Mouse (Mus musculus) cortical plate, adult 2 months (tissue): ENCODE results near the gene Olfr1163. TPM values are rescaled to one million over a fixed set of nuclear protein-coding genes. Genes with fewer than 3 reads are reported as not detected.
"Not testable (repeated sequence)": the region's sequence is repeated elsewhere in the genome, so short reads cannot be mapped to it uniquely, and the experiment has no call there.

ENCODE experiments used
- H3K27ac ChIP-seq: fragments of 200-500 bp; 2 replicates; pipeline ENCODE4 v1.5.1; 2012; ENCODE audit warnings: low read length, control low read depth, inconsistent platforms; ENCODE audit not compliant: insufficient read depth
- H3K4me1 ChIP-seq: fragments of 200-500 bp; 2 replicates; pipeline ENCODE4 v1.6.1; 2011; ENCODE audit warnings: low read length; ENCODE audit not compliant: control insufficient read depth, insufficient read depth
- H3K4me3 ChIP-seq: fragments of 200-500 bp; 2 replicates; pipeline ENCODE4 v1.5.1; 2011; ENCODE audit warnings: mild to moderate bottlenecking, low read length, control low read depth; ENCODE audit not compliant: insufficient read depth
- CTCF ChIP-seq: fragments of 200-500 bp; IDR thresholded peaks from 2 replicates; pipeline ENCODE4 v1.5.1; 2011; ENCODE audit warnings: mild to moderate bottlenecking, control low read depth, low read length; ENCODE audit not compliant: insufficient read depth; ENCODE audit errors: extremely low read depth
- POLR2A ChIP-seq: fragments of 200-500 bp; IDR thresholded peaks from 2 replicates; pipeline ENCODE4 v1.6.1; 2011; ENCODE audit warnings: mild to moderate bottlenecking, low read length, control low read depth; ENCODE audit not compliant: insufficient read depth; ENCODE audit errors: extremely low read depth
- polyA plus RNA-seq: library from polyadenylated mRNA; depleted of rRNA; stranded (reverse); fragments of >200 nt; gene quantifications from 2 replicates; pipeline ENCODE4 v1.2.3, GENCODE M21; 2012; rRNA removed

Gene Olfr1163
- not detected in 2 replicates for polyA plus RNA-seq

GRCm38 (mm10) chr2:88071730-88072129, at the start of gene Olfr1163:
Olfr1163 (minus strand) TSS chr2:88071830.
- no peak within 1 kb of the TSS for H3K4me3 ChIP-seq
- H3K27ac ChIP-seq = no peak within 1 kb of the TSS
- no peak for TF ChIP-seq POLR2A
- no peak for TF ChIP-seq CTCF
- H3K4me1 ChIP-seq = no peaks in the 10 kb centered on the region

DNA sequence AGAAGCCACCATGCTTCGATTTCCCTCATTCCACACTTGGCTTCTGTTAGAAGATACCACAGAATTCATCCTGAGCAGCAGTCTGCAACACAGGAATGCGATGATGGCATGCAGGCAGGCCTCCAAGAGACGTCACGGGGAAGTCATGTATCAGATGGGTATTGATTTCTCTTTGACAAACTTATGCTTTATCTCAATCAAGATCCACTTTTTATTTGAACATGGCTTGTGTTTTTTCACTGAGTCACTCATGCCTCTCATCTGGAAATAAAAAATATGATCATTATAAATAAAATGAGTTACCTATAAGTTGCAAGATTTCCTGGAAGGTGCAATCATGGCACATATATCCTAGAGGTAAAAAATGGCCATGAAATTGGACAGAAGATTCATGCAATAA, 22.2 kb upstream of the Olfr1163 start, which contains the start of gene Olfr1164:
Olfr1164 (minus strand) TSS at position 101 of the 400 bp plus-strand sequence.
- Histone ChIP-seq H3K4me1 (no peaks in the 10 kb centered on the region), H3K4me3 (no peak within 1 kb of the TSS), H3K27ac (no peak within 1 kb of the TSS)
- no peak for TF ChIP-seq CTCF
- no peak for TF ChIP-seq POLR2A

GRCm38 (mm10) chr2:88063587-88063986, 8.0 kb downstream of the Olfr1163 start:
- H3K27ac ChIP-seq = no peak overlapping the region
- no peaks in the 10 kb centered on the region for H3K4me1 ChIP-seq
- H3K4me3 ChIP-seq = no peak overlapping the region
- TF ChIP-seq POLR2A = no peak
- no peak for TF ChIP-seq CTCF

GRCm38 (mm10) chr2:88051029-88051428, 20.6 kb downstream of the Olfr1163 start, which contains the start of gene Olfr1162:
Olfr1162 (minus strand) TSS chr2:88051129.
- Histone ChIP-seq H3K4me3 (no peak within 1 kb of the TSS), H3K27ac (no peak within 1 kb of the TSS), H3K4me1 (no peaks in the 10 kb centered on the region)
- TF ChIP-seq CTCF = no peak
- no peak for TF ChIP-seq POLR2A

DNA sequence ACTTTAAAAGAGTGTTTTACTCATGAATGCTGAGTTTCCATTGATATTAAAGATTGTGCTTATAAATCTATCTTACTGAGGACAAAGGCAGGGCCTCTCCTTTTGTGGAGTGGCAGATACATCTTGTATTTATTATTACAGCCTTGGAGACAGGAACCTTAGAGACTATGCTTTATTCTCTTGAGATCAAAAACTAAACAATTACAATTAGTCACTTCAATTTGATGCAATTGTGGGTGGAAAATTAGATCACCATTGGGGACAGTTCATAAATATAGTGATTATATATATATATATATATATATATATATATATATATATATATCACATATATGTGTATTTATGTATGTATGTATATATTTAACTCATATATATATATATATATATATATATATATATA, 34.0 kb downstream of the Olfr1163 start, which contains the start of gene Olfr73:
Olfr73 (minus strand) TSS at position 101 of the 400 bp plus-strand sequence.
- no peak for TF ChIP-seq POLR2A
- no peak for TF ChIP-seq CTCF

DNA sequence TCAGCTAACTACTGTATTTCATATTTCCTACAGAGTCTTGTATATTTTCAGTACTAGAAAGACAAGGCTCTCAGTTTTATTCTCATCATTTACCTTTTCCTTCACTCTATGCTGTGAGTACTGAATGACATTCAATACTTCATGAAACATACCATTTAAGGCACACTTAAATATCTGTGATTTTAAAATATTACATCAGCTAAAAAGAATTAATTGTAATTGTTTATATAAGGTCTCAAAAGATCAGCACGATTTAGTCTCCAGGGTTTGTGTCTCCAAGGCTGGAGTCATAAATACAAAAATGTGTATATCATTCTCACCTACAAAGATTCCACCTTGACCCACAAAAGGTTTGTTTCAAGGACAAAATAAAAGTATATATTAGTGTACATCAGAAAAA, 49.2 kb downstream of the Olfr1163 start, which contains the start of gene Olfr1161:
Olfr1161 (plus strand) TSS at position 301 of the 400 bp plus-strand sequence.
- H3K4me1 ChIP-seq, H3K4me3 ChIP-seq: not testable (repeated sequence)

More for the DNA sequence above, 34.0 kb downstream of the Olfr1163 start, which contains the start of gene Olfr73:
- H3K4me3 ChIP-seq = no peak within 1 kb of the TSS
- H3K4me1 ChIP-seq = no peaks in the 10 kb centered on the region
- H3K27ac ChIP-seq = no peak within 1 kb of the TSS

More for the DNA sequence above, 49.2 kb downstream of the Olfr1163 start, which contains the start of gene Olfr1161:
- H3K27ac ChIP-seq = not testable (repeated sequence)

Other genes starting within 250 kb of the Olfr1163 start
- gene Olfr1148, start 241.3 kb downstream of the Olfr1163 start, polyA plus RNA-seq = not detected in 2 replicates
- gene Olfr1150-ps1, start 227.8 kb downstream of the Olfr1163 start, polyA plus RNA-seq = not detected in 2 replicates
- not detected in 2 replicates for gene Olfr1151, start 216.0 kb downstream of the Olfr1163 start, polyA plus RNA-seq
- not detected in 2 replicates for gene Olfr1152, start 205.3 kb downstream of the Olfr1163 start, polyA plus RNA-seq
- not detected in 2 replicates for gene Olfr1153, start 176.9 kb downstream of the Olfr1163 start, polyA plus RNA-seq
- gene Olfr1154, start 166.7 kb downstream of the Olfr1163 start, polyA plus RNA-seq = not detected in 2 replicates
- gene Olfr1155, start 126.7 kb downstream of the Olfr1163 start, polyA plus RNA-seq = not detected in 2 replicates
- gene Olfr1156, start 118.7 kb downstream of the Olfr1163 start, polyA plus RNA-seq = not detected in 2 replicates
- gene Olfr1157, start 103.5 kb downstream of the Olfr1163 start, polyA plus RNA-seq = not detected in 2 replicates
- not detected in 2 replicates for gene Olfr74, start 97.2 kb downstream of the Olfr1163 start, polyA plus RNA-seq
- gene Olfr1158, start 81.7 kb downstream of the Olfr1163 start, polyA plus RNA-seq = not detected in 2 replicates
- gene Olfr1160, start 63.6 kb downstream of the Olfr1163 start, polyA plus RNA-seq = not detected in 2 replicates
- not detected in 2 replicates for gene Olfr1161, start 49.1 kb downstream of the Olfr1163 start, polyA plus RNA-seq
- gene Olfr73, start 34.1 kb downstream of the Olfr1163 start, polyA plus RNA-seq = not detected in 2 replicates
- not detected in 2 replicates for gene Olfr1162, start 20.7 kb downstream of the Olfr1163 start, polyA plus RNA-seq
- not detected in 2 replicates for gene Olfr1164, start 22.1 kb upstream of the Olfr1163 start, polyA plus RNA-seq
- gene Olfr1166, start 56.4 kb upstream of the Olfr1163 start, polyA plus RNA-seq = not detected in 2 replicates
- not detected in 2 replicates for gene Olfr1167, start 83.4 kb upstream of the Olfr1163 start, polyA plus RNA-seq
- not detected in 2 replicates for gene Olfr1168, start 110.0 kb upstream of the Olfr1163 start, polyA plus RNA-seq
- gene Olfr1170, start 156.5 kb upstream of the Olfr1163 start, polyA plus RNA-seq = not detected in 2 replicates
- gene Olfr1173, start 208.0 kb upstream of the Olfr1163 start, polyA plus RNA-seq = not detected in 2 replicates
- not detected in 2 replicates for gene Olfr1174-ps, start 243.3 kb upstream of the Olfr1163 start, polyA plus RNA-seq